Mouse (Mus musculus): ENCODE measurements at regions not wholly inside any gene's neighbourhood (a gene's known extent, or its start where the extent isn't known, plus 50 kb on each side); places are given as distances from the start of the nearest gene placed in this dataset.

DNA sequence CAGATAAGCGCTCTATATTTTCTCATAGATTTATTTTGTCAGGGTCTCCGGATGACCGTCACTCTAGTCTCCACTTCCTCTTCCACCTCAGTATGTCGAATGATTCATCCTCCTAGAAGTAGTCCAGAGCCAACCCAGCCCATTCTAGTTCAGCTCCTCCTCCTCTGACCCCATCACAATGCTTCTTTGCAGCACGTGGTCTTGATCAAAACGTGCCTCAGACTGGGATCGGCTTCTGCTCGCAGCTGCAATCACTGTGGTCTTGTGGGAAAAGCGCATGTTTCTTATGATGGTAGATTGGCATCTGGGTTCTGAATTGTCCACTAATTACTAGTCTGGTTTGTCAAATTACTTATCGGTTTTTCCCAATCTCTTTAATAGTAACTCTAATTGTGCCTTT is 747.7 kb downstream of the Ntrk3 start:
- intact Hi-C loops (cut with DNase I) = no loop called here
- DNase-seq (ENCODE audit: low spot score) = no peak

DNA sequence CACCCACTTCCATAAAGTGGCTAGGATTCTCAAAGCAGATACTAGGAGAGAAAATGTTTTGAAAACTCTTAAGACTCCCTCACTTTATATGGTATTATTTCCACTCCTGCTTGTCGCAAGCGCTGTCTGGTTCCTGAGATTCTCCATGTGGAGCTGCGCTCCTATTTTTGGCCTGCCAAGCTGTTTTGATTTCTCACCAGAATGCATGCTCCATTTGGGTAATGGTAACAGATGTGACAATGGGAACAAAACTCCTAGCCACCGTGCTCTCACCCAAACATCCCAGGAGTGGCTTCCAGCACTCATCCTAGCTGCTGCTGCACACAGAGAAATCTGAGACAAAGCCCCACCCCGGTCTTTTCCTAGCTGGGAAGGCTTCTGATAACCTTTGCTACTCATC is 749.6 kb downstream of the Ntrk3 start:
- DNase-seq (ENCODE audit: low spot score) = no peak
- intact Hi-C loops (cut with DNase I) = no loop called here

DNA sequence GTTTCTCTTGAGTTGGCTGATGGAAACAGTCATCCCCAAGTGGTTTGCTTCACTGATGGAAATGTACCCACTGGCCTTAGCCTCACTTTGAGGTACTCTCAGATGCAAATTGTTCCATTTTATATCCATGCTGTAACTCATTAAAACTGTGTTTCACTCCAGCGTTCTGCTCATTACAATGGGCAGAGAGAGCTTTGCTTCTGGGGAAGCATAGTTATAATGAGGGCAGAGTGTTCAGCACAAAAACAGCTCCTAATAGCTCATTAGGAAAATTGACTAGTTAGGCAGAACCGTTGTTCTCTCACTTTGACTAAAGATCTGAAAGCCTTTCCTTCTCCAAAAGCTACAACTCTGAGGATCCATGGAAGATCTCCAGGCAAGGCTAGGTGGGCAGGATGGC is 771.2 kb downstream of the Ntrk3 start:
- DNase-seq (ENCODE audit: low spot score) = no peak
- intact Hi-C loops (cut with DNase I) = no loop called here

DNA sequence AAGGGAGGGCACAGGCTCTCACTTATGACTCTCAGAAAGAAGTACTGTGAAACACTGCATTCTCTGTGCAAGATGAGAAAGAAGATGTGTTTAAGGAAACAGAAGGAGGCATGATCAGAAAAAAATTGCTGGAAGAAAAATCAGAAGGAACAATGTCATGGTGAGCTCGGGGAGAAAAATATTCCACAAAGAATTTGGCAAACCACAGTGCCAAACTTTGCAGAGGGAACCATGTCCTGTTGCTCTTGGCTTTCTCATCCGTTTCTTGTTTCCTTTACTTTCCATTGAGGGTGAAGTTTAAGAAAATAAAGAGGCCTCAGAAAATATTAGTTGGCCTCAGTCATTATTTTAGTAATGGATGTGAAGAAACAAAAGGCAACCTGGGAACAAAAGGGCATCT is 804.4 kb downstream of the Ntrk3 start:
- intact Hi-C loops (cut with DNase I) = no loop called here
- no peak for DNase-seq (ENCODE audit: low spot score)

DNA sequence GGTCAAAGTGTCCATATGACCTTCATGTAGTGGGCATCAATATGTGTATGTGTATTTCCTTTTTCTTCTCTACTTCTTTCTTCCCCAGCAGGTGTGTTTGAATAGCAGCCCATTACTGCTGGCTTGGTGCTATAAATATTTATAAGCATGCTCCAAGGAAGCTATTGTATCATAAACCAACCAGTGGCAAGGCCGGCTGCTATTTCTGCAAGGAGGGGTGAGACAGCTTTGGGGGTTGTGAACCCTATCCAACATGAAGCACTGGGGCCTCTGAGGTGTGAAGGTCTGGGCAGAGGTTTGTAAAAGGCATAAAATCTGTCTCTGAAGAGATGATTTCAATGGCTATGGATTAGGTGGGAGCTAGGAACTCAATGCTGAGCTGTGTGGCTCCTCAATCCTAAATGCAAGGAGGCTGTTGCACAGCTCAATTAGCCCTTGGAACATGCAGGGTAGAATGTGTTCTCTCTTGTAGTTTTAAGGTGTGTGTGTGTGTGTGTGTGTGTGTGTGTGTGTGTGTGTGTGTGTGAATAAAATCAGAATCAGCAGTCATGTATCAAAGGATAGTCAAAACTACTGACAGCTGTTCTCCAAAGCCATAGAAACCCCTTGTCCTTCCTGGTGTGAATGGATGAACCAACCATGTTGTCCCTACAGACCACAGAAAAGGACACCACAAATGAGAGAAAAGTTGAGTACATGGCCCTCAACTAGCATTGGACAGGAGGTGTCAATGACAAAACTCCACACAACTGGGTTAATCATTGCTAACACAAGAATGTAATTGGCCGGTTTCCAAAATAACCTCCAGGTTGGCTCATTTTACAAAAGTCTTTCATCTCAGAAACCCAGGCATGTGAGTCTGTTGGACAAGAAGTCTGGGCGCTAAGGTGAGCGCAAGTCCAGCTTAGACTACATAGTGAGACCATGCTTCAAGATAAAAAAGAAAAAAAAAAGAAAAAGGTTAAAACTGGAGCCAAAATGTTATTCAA is 809.0 kb downstream of the Ntrk3 start:
- DNase-seq (ENCODE audit: low spot score) = no peak
- intact Hi-C loops (cut with DNase I) = no loop called here

DNA sequence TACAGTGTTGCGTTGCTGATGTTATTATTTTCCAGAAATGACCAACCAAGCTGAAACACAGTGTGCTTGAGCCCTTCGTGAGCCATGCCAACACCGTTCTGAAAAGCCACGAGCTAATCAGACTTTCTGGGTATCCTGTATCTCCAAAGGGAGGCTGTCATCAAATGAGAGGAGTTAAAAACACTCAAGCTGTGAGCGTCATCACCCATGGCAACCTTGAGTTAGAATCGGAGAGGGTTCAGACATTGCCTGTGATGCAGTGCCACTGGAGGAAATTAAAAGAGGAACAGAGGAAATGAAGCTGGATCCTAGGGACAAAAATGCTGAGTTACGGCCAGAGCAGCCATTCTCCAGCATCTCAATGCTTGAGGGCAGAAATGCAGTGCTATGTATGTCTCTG is 838.6 kb downstream of the Ntrk3 start:
- DNase-seq (ENCODE audit: low spot score) = no peak
- intact Hi-C loops (cut with DNase I) = no loop called here

DNA sequence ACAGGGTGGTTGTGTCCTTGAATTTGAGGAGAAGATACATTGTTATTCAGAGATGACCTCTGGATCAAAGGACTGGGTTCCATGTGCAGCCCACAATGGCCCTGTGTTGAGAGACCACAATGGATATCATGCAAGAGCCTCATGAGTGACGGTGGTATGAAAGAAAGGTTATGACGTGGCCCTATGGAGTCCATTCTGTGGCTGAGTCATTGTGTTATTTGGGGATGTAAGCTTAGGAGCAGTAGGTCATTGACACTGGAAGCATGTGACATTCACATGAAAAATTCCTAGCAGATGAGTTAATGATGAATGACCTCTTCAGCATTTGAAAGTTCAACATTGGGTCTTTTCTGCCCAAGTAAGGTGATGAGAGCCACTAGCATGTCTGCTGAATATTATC is 849.3 kb downstream of the Ntrk3 start:
- DNase-seq (ENCODE audit: low spot score) = no peak
- intact Hi-C loops (cut with DNase I) = no loop called here

DNA sequence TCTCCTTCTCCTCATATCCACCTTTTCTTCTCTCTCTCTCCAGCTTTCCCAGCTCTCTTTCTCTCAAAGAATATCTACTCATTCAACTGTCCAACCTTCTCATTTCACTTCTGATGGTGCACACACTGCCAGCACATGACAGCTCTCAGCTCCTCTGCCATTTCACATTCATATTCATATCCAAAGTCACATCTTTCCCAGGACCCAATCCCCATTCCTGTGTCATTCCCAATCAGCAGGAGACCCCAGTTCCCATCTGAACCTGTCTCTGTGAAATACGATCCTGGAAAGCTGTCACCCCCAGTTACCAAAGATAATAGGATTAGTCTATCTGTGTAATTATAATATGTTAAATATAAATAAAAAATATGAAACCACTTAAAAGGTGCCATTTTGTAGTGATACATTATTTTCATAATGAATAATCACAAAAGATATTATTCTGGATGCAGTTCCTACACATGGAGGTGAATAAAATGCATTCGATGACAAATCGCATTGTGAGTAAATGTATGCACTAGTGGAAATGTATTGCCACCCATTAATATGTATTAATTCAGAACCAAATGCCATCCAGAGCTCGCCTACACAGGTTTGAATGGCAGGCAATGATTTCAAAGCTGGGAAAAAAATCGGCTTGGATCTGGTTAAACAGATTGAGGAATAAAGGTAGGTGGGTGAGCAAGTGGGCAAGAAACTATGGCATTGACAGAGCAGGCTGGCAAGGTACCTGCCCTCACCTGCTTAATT is 855.0 kb downstream of the Ntrk3 start:
- intact Hi-C loops (cut with DNase I) = no loop called here
- DNase-seq (ENCODE audit: low spot score) = no peak

DNA sequence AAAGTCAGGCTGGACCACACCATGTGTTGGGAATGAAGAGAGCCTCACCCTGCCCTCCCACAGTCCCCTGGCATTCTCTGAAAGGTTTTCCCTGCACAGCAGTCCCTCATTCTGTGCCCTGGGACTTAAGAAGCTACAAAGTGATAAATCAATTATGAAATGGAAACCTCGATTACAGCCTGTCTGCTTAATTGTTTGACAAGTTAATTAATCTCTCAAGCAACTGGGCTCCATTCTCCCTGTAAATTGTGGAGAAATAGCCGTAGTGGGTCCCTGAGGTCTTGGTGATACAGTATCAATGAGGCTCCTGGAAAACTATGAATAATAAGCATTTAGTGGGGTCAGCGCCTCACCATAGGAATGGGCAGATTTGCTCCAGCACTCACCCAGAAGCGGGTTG is 870.3 kb downstream of the Ntrk3 start:
- intact Hi-C loops (cut with DNase I) = no loop called here
- DNase-seq (ENCODE audit: low spot score) = no peak

DNA sequence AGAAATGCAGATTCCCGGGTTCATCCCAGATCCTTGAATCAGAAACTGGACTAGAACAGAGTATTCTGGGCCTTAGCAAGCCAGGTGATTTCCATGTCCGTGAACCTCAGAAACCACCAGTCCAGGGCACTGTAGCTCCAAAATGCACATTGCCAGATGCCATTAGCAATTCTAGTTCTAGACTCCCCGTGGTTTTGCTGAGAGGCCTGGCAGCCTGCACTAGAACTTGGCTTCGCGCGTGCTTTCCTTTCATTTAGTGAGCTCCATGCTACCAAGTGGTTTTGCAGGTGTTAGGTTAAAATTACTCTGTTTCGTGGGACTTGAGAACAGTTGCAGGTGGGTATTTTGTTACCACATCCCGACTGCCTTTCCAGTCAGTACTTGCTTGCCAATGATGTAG is 876.0 kb downstream of the Ntrk3 start:
- intact Hi-C loops (cut with DNase I) = no loop called here

DNA sequence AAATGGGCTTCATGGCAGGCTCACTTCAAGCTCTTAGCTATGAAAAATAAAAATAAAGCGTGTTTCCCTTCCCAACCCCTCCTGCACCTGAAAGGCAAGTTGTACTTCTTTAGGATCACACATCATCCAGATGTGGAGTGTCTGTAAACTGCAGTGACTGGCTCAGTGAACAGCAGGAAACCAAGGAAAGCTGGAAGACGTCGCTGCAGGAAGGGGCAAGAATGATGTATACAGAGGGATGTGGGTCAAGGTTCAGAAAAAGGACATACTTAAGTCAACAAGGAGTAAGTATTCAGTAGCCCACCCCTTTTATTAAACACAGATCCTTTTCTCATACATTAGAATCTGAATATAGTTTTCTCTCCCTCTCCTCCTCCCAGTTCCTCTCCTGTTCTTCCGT is 879.4 kb downstream of the Ntrk3 start:
- DNase-seq (ENCODE audit: low spot score) = no peak

More for the DNA sequence above, 876.0 kb downstream of the Ntrk3 start:
- DNase-seq (ENCODE audit: low spot score) = no peak

DNA sequence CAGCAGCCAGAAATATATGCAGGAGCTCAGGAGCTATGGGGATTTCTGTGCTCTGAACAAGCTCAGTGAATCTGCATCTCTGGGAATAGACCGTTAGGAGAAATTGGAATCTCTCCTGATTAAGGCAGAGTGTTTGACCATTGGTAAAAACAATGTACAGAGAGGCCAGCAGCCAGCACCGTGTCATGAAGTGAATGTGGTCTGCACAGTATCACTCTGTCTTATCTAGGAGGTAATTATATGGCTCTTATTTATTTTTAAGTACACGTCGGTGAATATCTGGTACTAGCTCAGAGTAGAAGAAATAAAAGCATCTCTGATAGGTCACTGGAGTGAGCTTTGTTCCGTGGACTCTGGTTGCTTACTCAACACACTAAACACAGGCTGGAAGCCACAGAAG is 879.8 kb downstream of the Ntrk3 start:
- intact Hi-C loops (cut with DNase I) = no loop called here

More for the DNA sequence above, 879.4 kb downstream of the Ntrk3 start:
- intact Hi-C loops (cut with DNase I) = no loop called here

DNA sequence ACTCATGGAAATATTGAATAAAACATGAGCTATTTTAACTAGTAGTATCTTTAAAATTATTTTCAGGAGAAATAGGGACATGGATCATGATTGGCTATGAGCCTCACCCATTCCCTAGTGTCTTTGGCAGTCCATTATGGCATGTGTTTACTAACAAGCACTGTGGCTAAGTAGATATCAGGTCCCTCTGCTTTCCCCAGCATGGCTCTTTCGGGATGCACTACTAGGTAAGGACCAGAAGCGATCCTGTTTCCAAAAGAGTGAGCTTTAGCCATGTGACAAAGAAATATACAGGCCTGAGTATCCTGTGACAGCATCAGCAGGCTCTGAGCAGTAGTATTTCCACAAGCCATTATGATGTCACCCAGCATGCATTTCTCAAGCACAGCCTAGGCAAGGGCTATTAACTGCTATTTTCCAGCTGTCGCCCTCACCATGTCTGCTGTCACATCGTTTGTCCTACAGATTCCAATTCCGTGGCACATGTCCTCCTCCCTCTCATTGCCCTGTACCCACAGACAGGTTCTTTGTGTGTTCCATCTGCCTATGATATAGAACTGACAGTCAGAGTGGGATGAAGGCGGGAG is 882.1 kb downstream of the Ntrk3 start:
- DNase-seq (ENCODE audit: low spot score) = no peak
- intact Hi-C loops (cut with DNase I) = no loop called here

More for the DNA sequence above, 879.8 kb downstream of the Ntrk3 start:
- no peak for DNase-seq (ENCODE audit: low spot score)

DNA sequence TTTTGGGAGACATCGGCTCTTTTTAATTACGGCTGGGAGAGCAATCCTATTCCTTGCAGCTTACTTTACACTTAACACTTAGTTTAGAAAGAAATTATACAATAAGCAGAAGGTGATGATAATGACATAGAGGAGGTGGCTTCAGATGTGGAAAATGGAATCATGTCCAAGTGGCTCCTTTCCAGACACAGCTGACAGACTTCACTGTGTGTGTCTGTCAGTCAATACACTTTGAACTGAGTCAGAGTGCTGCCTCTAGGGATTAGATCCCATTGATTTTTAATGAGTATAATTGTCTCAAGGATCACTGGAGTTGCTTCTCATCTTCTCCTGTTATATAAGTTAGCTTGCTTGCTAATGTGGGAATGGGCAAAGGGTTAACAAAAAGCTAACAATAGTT is 882.7 kb downstream of the Ntrk3 start:
- no peak for DNase-seq (ENCODE audit: low spot score)
- intact Hi-C loops (cut with DNase I) = no loop called here

DNA sequence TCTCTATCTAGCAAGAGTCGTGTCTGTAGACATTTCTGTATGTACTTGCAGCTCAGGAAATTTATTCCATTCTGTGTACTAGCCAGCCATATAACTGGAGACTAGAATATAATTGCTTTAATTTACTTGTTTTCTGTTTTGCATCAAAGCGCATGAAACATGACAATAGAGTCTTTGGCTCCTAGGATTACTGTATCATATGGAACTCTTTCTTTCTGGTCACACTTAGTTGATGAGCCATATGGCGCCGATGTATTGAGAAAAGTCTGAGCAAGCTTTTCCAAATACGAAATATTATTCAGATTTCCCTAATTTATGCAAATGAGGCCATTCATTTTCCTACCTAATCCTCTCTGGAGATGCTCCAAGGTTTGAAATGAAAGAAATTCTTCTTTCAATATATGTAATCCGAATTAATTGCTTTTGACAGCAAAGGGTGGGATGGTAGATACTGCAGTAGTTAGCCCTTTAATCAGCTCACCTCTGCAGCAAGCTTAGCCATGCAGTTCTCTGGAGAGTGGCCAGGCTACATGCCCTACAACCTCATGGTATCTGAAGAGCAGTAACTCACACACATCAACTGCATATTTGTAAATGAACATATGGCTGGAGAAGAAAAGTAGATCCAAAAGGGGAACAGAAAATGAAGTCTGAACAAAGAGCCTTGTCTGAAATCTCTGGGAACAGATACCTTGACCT is 913.4 kb downstream of the Ntrk3 start:
- intact Hi-C loops (cut with DNase I) = no loop called here
- DNase-seq (ENCODE audit: low spot score) = no peak

DNA sequence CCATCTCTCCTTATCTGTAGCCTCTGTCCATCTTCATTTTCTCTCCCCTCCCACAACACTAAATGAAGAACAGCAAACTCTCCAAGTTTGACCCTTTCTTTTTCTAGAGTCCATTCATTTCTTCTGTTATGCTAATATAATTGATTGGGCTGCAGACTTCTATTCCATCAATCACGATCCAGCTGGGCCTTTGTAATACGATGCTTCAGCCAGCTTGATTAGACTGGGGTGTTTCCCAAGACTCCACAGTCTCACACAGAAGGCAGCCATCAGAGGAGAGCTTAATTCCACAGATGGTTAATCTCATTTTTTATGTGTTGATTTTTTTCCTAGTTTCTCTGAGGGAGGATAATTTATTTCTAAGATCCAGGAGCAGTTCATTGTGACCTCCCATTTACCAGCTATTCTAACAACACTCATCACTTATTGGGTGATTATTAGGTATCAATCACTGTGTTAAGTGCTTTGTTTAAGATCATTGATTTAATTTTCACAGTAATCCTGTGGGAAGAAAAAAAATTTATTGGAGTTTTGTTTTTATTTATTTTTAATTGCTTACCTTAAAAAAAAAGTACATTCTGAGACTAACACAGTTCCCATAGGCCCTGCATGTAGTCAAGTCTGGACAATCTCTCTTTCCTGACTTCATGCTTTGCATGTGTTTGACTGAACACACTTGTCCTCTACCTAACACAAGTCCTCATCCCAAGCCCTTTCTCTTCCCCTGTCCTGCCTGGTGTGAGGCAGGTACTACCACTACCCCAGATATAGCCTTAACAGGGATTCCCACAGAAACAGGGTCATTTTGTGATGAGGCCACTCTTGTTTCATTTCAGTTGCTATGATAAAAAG is 925.5 kb downstream of the Ntrk3 start:
- intact Hi-C loops (cut with DNase I) = no loop called here
- no peak for DNase-seq (ENCODE audit: low spot score)

DNA sequence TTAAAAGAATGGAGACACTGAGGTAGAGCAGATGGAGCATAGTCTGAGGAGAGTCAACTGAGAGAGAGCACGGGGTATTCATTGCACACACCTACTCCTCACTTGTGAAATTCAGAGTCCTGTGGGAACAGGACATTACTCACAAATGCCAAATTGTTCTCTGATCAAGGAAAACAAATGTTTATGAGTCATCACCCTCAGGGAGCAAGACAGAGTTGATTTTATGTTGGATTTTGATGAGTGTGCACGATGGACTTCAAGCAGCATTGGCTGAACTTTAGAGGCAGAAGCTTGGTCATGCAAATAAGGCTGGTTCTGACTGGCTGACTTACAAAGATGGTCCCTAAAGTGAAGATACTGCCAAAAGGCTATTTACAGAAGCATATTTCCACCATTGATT is 951.0 kb downstream of the Ntrk3 start:
- intact Hi-C loops (cut with DNase I) = no loop called here

DNA sequence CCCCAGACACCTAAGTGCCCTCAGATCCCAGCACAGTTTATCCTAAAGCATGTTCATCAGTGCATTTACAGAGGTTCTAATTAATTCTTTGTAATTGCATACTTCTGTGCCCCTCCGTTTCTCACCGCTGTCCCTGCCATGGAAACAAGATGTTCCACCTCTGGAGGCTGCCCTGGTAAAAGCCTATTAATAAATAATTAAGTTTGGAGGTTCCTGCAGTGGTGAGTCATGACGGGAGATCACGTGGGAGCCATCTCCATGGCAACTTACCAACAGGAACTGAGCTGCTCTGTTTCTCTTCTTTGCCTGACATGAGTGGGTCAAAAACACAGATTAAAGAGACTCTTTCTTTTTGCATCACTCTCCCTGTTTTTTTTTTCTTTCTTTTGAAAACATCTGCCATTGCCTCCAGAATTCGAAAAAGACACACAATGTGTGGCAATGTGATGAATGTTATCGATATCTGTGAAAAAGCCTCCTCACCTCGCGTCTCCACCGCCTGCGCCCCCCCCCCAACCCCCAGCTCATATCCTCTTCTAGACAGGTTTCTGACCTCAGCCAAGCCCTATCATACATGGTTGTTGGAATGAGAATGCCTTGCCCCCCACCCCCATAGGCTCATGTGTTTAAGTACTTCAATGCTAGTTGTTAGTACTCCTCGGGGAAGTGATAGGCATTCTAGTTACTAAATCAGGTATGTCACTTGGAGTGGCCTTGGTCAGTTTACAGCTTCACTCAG is 965.9 kb downstream of the Ntrk3 start:
- intact Hi-C loops (cut with DNase I) = no loop called here
- peak; percentile 19 for DNase-seq (ENCODE audit: low spot score)

More for the DNA sequence above, 951.0 kb downstream of the Ntrk3 start:
- no peak for DNase-seq (ENCODE audit: low spot score)
